Mouse (Mus musculus) liver, embryonic 14.5 days (tissue): Measurements from ENCODE around the gene Tex2.

ENCODE experiments used
- CTCF ChIP-seq: IDR thresholded peaks from 2 replicates; pipeline ENCODE4 v1.5.1; 2016; ENCODE audit warnings: antibody characterized with exemption, low read depth, control low read depth
- EP300 ChIP-seq: IDR thresholded peaks from 2 replicates; pipeline ENCODE4 v1.6.1; 2016; ENCODE audit warnings: antibody characterized with exemption, low read depth

DNA sequence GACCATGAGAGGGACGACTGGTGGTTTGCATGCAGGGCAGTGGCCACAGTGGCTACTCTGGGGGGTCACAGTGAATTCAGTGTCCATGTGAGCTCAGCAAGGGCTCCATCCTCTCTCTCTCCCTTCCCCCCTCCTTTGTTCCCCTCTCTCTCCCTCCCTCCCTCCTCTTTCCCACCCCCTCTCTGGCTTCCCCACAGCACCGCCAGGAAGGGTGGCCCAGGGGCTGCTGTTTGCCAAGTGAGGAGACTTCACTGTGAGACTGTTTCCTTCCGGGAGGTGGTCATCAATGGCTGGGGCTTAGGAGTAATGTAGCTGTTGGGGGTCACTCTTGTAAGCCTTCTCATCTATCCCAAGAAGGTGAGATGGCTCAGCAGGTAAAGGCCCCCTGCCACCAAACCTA, 92.8 kb downstream of the Tex2 start:
- TF ChIP-seq CTCF (no peak), EP300 (no peak)
